Mouse (Mus musculus) megakaryocyte, embryonic 14.5 days (primary cell): ENCODE measurements around the gene Nnat.

Experiments
- FLI1 ChIP-seq: IDR thresholded peaks from 2 replicates; pipeline ENCODE4 v1.6.1; 2012; ENCODE audit warnings: low read length, inconsistent platforms, mixed read lengths
- GATA1 ChIP-seq: IDR thresholded peaks from 3 replicates; pipeline ENCODE4 v1.6.1; 2012; ENCODE audit warnings: mixed read lengths, low read length, inconsistent platforms, borderline replicate concordance

DNA sequence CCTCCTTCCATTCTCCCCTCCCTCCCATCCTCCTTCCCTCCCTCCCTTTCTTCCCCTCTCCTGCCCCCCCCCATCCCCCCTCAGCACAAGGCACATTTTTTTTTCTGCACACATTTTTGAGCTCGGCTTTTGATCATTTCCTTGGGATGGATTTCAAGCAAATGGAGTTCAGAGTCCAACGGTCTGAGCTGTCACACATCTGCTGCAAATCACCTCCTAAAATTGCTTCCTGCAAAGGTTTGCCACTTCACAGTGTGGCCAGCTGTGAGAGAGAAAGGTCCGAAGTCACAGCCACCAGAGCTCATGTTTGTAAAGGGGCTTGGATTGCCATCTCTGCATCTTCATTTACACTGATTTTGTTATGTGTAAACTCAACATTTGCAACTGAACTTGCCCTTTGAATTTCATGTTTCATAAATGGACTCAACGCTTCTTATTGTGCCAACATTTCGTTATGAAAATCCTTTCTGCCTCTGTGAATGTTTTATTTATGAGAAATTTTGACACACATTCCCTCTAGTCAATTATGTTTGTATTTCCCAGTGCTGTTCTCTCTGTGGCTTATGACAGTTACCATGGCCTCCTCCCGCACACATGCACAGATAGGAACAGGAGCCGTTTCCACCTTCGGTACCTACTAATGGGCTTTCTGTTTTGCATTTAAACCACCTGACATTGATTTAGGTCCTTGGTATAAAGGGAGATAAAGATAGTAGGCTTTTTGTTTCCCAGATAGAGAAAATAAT lies 28.0 kb upstream of the Nnat start:
- TF ChIP-seq GATA1 (no peak), FLI1 (no peak)
